Mouse (Mus musculus) E14TG2a.4 (cell line): ENCODE measurements at regions not wholly inside any gene's neighbourhood (a gene's known extent, or its start where the extent isn't known, plus 50 kb on each side); places are given as distances from the start of the nearest gene placed in this dataset.

Experiments used
- CTCF ChIP-seq: conservative IDR thresholded peaks from 2 replicates; pipeline ENCODE4 v1.5.1; 2014; ENCODE audit warnings: low read length
- NANOG ChIP-seq: IDR thresholded peaks from 2 replicates; pipeline ENCODE4 v1.6.1; 2014; ENCODE audit warnings: borderline replicate concordance, low read length, mixed read lengths
- POU5F1 ChIP-seq: IDR thresholded peaks from 2 replicates; pipeline ENCODE4 v1.6.1; 2014; ENCODE audit warnings: low read length, borderline replicate concordance

DNA sequence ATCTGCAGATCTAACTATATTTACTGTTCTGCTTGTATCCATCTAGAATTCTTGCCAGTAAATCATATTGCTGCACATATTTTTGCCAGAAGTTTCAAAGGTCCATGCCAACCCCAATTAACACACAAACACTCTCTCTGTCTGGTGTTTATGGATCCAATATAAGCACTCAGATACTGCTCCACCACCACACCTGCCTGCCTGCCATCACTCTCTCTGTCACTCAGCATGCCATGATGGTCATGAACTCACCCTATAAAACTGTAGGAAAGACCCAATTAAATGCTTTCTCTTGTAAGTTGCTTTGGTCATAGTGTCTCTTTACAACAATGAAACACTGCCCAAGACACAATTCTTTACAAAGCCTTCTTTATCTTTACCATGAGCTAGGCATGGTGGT, 66.8 kb upstream of the Il15 start:
- TF ChIP-seq CTCF (no peak), NANOG (no peak), POU5F1 (no peak)
